Mouse (Mus musculus) retina, embryonic 14.5 days (tissue): ENCODE data around the gene Fam83d.

Source experiments
- DNase-seq: peaks from one replicate; pipeline ENCODE4 v3.0.0-alpha.2; 2015; ENCODE audit warnings: low spot score

Gene Fam83d

GRCm38 (mm10) chr2:158816239-158816638, 48.3 kb downstream of the Fam83d start:
- DNase-seq = no peak

- DNase-seq = no peak
Measured at GRCm38 (mm10) chr2:158817708-158818107, 49.8 kb downstream of the Fam83d start.

- no peak for DNase-seq
Measured at GRCm38 (mm10) chr2:158828124-158828523, 60.2 kb downstream of the Fam83d start.

- no peak for DNase-seq
Measured at GRCm38 (mm10) chr2:158829746-158830145, 61.9 kb downstream of the Fam83d start.

- no peak for DNase-seq
Measured at GRCm38 (mm10) chr2:158833221-158833620, 65.3 kb downstream of the Fam83d start.

- peak; percentile 4 for DNase-seq
Measured at GRCm38 (mm10) chr2:158833645-158834044, 65.8 kb downstream of the Fam83d start.
